Mouse (Mus musculus) testis, adult 2 months (tissue): ENCODE data around the gene Klhl22.

Experiments
- CTCF ChIP-seq: fragments of 200-500 bp; IDR thresholded peaks from 2 replicates; pipeline ENCODE4 v1.5.1; 2012; ENCODE audit warnings: low read depth, mild to moderate bottlenecking, inconsistent platforms, low read length, moderate library complexity; ENCODE audit not compliant: control insufficient read depth, insufficient read depth, insufficient replicate concordance
- POLR2A ChIP-seq: fragments of 200-500 bp; IDR thresholded peaks from 2 replicates; pipeline ENCODE4 v1.6.1; 2012; ENCODE audit warnings: low read depth, mild to moderate bottlenecking, inconsistent platforms, low read length, moderate library complexity; ENCODE audit not compliant: control insufficient read depth

- TF ChIP-seq CTCF (no peak), POLR2A (no peak)
These were observed 1.7 kb upstream of the Klhl22 start for GRCm38 (mm10) chr16:17757756-17758155.
